Mouse (Mus musculus): ENCODE data around the gene Gapdhs. TPM values are rescaled to one million over a fixed set of nuclear protein-coding genes. Genes with fewer than 3 reads are reported as not detected.

Gene Gapdhs
- total RNA-seq, 2 experiments from 2014 or later, result not detected

- intact Hi-C loops (cut with DNase I), result no loop called here
- no peak for DNase-seq (ENCODE audit: low spot score)
Observed at GRCm38 (mm10) chr7:30688325-30688724, 55.2 kb downstream of the Gapdhs start.

- DNase-seq (ENCODE audit: low spot score), result no peak
- intact Hi-C loops (cut with DNase I), result no loop called here
Observed at GRCm38 (mm10) chr7:30683425-30683824, 60.1 kb downstream of the Gapdhs start.

DNA sequence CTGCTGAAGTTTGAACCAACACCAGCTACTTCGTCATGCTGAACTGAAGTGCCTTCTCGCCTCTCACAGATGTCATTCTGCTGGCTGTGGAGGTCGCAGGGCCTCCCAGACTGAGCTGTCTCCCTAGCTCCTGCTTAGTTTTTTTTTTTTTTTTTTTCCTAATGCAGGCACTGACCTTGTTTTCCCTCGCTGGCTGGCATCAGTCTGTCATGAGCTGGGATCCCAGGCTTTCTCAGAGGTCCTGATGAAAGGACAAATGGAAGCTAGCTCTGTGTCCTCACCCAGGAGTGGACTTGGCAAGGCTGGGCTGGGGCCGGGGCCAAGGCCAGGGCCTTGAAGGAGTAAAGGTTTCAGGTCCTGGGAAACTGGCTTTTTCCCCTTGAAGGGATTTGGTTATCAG is 61.6 kb downstream of the Gapdhs start:
- DNase-seq (ENCODE audit: low spot score), result no peak
- intact Hi-C loops (cut with DNase I), result no loop called here

Other genes with a start within 250 kb of the Gapdhs start
- 1 to 10 TPM in 1 of 2 experiments, under 1 TPM in 1; 0.81 to 1.1 TPM for gene Arhgap33, start 208.6 kb downstream of the Gapdhs start, total RNA-seq (2021)
- gene Hspb6, start 191.5 kb downstream of the Gapdhs start, total RNA-seq (2021), result 100 to 1,000 TPM; 720 to 731 TPM
- gene Proser3, start 191.4 kb downstream of the Gapdhs start, total RNA-seq (2021), result 1 to 10 TPM; 4.5 to 4.7 TPM
- 10 to 100 TPM; 15.1 to 15.5 TPM for gene Lin37, start 183.8 kb downstream of the Gapdhs start, total RNA-seq (2021)
- 10 to 100 TPM; 63.7 to 66.4 TPM for gene U2af1l4, start 180.4 kb downstream of the Gapdhs start, total RNA-seq (2021)
- gene Gm49396, start 180.3 kb downstream of the Gapdhs start, total RNA-seq (2021), result 1 to 10 TPM; 1.4 to 1.9 TPM
- gene Psenen, start 180.1 kb downstream of the Gapdhs start, total RNA-seq (2021), result 10 to 100 TPM; 61.2 to 70.3 TPM
- gene Igflr1, start 178.3 kb downstream of the Gapdhs start, total RNA-seq (2021), result 1 to 10 TPM; 1.3 to 1.6 TPM
- gene Kmt2b, start 155.0 kb downstream of the Gapdhs start, total RNA-seq (2021), result 10 to 100 TPM; 17.5 to 22.7 TPM
- not detected for gene Zbtb32, start 144.8 kb downstream of the Gapdhs start, total RNA-seq (2021)
- gene Upk1a, start 130.8 kb downstream of the Gapdhs start, total RNA-seq (2021), result under 1 TPM in 1 of 2 experiments, not detected in 1; 0.52 TPM
- gene Cox6b1, start 117.5 kb downstream of the Gapdhs start, total RNA-seq (2021), result 1,000 to 10,000 TPM; 4,579 to 4,828 TPM
- gene Etv2, start 107.8 kb downstream of the Gapdhs start, total RNA-seq (2021), result not detected
- 10 to 100 TPM; 49.9 to 53.9 TPM for gene Rbm42, start 93.4 kb downstream of the Gapdhs start, total RNA-seq (2021)
- 1 to 10 TPM; 4.3 TPM for gene Haus5, start 78.7 kb downstream of the Gapdhs start, total RNA-seq (2021)
- gene Pmis2, start 72.1 kb downstream of the Gapdhs start, total RNA-seq (2021), result under 1 TPM in 1 of 2 experiments, not detected in 1; 0.65 TPM
- gene 2200002J24Rik, start 44.8 kb downstream of the Gapdhs start, total RNA-seq (2021), result not detected
- not detected for gene Atp4a, start 31.5 kb downstream of the Gapdhs start, total RNA-seq (2021)
- 100 to 1,000 TPM; 269 to 278 TPM for gene Tmem147, start 14.1 kb downstream of the Gapdhs start, total RNA-seq (2021)
- 1 to 10 TPM; 2.3 to 5.5 TPM for gene Sbsn, start 7.8 kb upstream of the Gapdhs start, total RNA-seq (2021)
- 1 to 10 TPM; 3.6 to 6.6 TPM for gene Dmkn, start 20.1 kb upstream of the Gapdhs start, total RNA-seq (2021)
- not detected for gene Krtdap, start 44.2 kb upstream of the Gapdhs start, total RNA-seq (2021)
- gene Ffar2, start 80.1 kb upstream of the Gapdhs start, total RNA-seq (2021), result under 1 TPM in 1 of 2 experiments, not detected in 1; 0.22 TPM
- gene Ffar3, start 112.5 kb upstream of the Gapdhs start, total RNA-seq (2021), result not detected
- not detected for gene Ffar1, start 117.9 kb upstream of the Gapdhs start, total RNA-seq (2021)
- gene Cd22, start 136.7 kb upstream of the Gapdhs start, total RNA-seq (2021), result 1 to 10 TPM in 1 of 2 experiments, under 1 TPM in 1; 0.78 to 1.4 TPM
- under 1 TPM in 1 of 2 experiments, not detected in 1; 0.36 TPM for gene Mag, start 171.2 kb upstream of the Gapdhs start, total RNA-seq (2021)
- 1 to 10 TPM; 6.5 to 9.5 TPM for gene Hamp2, start 181.0 kb upstream of the Gapdhs start, total RNA-seq (2021)
- 10 to 100 TPM; 16.8 to 34.4 TPM for gene Hamp, start 200.4 kb upstream of the Gapdhs start, total RNA-seq (2021)
- 100 to 1,000 TPM; 103 to 121 TPM for gene Usf2, start 213.1 kb upstream of the Gapdhs start, total RNA-seq (2021)
- gene Lsr, start 229.8 kb upstream of the Gapdhs start, total RNA-seq (2021), result 1 to 10 TPM; 4.3 to 5.6 TPM
- under 1 TPM in 1 of 2 experiments, not detected in 1; 0.29 TPM for gene Fam187b, start 230.1 kb upstream of the Gapdhs start, total RNA-seq (2021)

Data from heart, postnatal 25 days (tissue).